Mouse (Mus musculus) neural tube, embryonic 10.5 days (tissue): ENCODE data around the gene Adssl1.

Experiments used
- DNase-seq: peaks from one replicate; pipeline ENCODE4 v3.0.0-alpha.2; 2017; ENCODE audit warnings: low spot score; ENCODE audit errors: extremely low spot score

Gene Adssl1

DNA sequence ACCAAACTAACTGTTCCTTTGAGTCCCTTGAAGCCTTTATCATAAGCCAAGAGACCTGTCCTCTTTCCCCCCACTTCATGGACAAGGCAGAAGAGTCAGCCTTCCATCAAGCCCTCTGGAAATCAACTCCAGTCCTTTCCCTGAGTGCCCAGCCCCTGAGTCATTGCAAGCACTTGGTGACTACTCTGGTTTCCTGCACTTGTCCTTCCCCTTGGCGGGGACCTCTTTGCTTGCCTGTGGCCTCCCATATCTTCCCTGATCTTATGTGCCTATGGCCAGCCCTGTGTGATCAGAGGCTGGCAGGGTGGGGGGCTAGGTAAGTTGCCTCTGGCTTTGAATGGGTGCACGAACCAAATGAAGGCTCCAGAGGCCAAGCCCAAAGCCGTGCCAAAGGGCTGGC lies 2.1 kb downstream of the Adssl1 start:
- no peak for DNase-seq

DNA sequence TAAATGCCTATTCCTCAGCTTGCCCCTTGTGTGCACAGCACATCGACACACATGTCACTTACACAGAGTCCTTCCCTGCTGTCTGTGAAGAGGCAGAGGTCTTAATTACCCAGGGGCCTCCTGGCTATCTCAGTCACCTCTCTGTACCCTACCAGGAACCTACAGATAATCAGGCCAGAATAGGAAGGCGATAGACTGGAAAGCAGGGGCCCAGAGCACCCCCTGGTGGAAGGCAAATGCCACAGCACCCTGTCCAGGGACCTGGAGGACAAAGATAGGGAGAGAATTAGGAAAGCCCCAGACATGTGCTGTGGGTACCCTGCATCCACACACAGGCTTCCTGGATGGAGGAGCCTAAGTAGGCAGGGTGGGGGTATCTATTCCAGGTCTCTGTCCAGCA lies 3.9 kb downstream of the Adssl1 start:
- peak; percentile 73 for DNase-seq

DNA sequence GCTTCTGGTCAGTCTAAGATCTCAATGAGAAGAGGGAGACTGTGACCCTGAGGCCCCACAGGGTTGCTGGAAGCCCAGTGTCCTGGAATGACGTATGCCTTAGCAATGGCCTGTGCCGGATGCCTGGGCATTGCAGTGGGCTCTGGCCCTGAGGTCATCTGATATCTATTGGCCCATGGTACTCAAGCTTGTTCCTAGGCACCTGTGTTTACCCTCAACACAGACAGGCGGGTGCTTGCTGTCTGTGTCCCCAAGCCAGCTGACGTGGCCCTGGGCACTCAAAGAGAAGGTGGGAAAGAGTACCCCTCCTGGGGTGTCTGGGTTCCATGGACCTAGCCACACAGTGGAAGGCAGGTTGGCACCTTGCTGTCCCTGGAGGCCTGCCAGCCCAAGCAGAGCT lies 5.9 kb downstream of the Adssl1 start:
- DNase-seq = no peak

DNA sequence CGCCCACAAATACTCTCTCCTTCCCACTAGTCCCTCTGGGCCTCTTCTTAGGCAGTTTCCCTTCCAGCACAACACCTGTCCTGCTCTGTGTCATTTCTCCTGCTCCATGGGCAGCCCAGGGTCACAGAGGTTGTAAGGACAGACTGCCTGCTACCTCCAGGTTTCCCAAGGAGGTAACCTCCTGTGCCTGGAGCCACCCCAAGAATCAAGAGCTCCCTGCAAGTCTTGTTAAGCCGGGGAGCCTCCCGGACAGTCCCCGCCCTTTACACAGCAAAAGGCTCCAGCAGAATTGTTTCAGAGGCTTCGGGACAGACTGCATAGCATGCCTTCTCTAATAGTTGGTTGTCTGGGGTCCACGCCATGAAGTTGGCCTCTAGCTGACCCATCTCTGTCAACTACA lies 6.6 kb downstream of the Adssl1 start:
- DNase-seq = no peak

DNA sequence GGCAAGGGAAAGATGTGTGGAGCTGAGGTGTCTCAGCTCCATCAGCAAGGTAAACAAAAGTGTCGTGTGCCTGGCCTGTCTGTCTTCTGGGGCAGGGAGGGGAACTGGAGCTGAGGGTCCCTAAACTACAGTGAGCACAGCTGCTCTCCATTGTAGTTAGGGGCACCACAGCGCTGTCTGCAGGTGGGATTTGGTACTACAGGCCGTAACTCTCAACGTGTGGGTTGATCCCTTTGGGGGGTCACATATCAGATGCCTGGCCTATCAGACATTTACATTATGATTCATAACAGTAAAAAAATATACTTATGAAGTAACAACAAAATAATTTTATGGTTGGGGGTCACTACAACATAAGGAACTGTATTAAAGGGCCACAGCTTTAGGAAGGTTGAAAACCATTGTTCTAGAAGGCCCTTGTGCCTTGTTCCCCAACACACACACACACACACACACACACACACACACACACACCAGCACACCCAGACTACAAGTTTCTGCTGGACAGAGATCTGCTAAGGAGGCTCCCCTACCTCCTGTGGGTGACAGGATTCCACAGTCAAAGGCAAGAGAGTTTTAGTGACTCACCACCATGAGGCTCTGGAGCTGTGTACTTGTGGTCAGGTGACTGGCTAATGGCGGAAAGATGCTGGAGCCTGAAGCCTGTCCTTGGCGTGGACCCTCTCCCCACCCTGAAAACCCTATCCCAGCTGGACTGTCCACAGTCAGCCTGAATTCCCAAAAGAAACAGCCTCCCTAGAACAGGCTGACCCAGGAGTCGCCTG lies 7.4 kb downstream of the Adssl1 start:
- no peak for DNase-seq

DNA sequence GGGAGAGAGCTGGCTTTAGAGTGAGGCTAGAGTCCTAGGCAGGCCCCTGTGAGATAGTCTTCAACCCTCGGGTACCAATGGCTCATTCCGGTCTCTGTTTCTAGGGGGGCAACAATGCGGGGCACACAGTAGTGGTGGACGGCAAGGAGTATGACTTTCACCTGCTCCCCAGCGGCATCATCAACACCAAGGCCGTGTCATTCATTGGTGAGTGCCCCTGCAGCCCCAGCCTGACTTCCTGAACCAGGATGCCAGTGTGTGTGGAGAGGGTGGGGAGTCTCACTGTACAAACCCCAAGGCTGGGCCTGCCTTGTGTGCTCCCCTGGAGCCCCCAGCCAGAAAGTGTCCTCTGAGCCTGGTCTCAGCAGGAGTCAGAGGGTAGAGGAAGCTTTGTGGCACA lies 8.4 kb downstream of the Adssl1 start:
- no peak for DNase-seq

DNA sequence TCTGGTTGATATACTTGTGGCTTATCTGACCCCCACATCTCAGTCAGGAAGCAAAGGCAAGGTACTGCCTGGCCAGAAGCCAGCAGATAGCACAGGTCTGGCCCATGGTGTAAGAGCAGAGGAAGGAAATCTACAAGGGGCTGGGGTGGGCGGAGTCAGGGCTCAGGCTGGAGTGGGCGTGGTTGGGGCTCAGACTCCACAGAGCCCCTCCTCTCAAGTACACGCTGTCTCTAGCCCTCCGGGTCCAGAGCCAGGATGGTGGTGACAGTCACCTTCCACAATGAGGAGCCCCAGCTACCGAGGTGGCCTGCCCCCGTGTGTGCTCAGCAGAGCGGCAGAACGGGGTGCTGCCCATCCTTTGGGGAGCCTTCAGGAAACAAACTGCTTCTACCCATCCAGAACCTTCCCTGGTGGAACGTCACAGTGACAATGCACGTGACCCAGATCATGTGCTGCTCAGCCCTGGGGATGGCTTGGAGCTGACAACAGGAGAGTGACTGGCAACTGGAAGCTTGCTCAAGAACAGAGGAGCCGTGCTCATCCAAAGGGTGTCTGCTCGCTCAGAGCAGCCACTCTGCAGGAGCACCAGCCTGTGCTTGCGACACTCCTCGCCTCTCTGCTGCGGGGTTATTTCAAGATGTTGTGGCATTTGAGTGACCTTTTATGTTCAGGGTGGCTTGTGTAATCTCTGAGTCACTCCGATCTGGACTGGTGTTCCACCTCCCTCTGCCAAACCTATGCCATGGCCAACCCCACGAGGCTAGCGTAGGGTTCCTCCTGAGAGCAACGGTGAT lies 9.3 kb downstream of the Adssl1 start:
- peak; percentile 56 for DNase-seq

DNA sequence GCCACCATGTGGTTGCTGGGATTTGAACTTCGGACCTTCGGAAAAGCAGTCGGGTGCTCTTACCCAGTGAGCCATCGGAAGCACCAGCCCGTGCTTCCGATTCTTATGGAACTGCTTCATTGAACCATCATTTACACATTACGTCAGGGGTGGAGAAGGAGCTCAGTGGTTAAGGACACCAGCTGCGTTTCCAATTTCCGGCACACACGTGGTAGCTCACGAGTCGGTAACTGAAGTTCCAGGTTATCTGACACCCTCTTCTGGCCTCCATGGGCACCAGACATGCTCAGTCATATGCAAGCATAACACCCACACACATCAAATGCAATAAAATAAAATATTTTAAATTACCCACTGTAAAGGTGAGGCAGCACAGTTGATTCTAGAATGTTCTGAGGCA lies 10.2 kb downstream of the Adssl1 start:
- DNase-seq = no peak

DNA sequence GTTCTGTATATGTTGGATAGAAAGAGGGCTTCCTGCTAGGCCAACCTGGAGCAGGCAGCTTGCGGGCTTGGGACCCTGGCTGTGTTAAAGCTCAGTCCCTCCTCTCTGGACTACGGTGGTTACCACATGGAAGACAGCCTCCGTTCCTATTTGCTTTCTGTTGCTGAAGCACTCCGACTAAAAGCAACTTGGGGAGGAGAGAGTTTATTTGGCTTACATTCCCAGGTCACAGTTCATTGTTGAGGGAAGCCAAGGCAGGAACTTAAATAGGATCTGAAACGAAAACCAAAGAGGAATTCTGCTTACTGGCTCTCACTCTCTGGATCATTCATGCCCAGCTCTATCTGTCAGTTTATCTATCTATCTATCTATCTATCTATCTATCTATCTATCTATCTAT lies 11.0 kb downstream of the Adssl1 start:
- no peak for DNase-seq

DNA sequence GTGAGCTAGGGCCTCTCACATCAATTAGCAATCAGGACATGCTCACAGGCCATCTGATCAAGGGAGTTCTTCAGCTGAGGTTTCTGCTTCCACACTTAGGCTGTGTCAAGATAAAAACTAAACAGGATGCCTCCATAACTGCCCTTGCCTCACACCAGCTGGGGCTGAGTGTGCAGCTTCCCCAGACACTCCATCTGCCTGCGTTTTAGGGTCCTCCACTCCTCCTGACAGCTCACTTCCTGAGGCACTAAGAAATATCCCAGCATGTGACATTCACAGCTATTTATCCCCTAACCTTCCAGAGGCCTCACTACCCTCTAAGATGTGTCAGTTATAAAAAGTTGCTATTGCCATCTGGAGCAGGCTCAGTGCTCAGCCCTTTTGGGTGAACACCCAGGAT lies 11.6 kb downstream of the Adssl1 start:
- no peak for DNase-seq

DNA sequence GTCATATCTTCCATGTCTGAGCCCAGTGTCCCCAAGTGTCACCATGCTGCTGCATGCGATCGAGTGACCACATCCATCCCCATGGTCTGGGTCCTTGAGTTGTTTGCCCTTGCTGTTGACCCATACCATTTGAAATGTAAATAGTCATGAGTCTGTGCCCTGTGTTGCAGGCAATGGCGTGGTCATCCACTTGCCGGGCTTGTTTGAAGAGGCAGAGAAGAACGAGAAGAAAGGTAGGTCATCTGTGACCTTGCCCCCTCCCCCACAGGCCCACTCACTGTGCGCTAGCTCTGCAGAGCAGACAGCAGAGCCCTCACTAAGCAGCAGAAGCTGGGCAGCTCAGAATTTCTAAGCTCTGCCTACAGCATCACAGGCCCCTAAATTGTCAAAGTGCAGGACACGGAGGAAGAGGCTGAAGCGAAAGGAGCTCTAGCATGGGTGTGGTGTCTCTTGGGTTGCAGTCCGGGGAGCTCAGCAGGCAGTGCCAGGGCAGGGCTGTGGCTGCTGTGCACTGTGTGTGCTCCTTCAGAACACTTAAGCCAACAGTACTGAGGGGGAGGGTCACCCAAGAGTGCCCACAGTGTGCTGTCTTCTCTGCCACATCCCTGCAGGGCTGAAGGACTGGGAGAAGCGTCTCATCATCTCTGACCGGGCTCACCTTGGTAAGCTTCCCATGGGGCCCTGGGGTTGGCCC lies 12.4 kb downstream of the Adssl1 start:
- no peak for DNase-seq

DNA sequence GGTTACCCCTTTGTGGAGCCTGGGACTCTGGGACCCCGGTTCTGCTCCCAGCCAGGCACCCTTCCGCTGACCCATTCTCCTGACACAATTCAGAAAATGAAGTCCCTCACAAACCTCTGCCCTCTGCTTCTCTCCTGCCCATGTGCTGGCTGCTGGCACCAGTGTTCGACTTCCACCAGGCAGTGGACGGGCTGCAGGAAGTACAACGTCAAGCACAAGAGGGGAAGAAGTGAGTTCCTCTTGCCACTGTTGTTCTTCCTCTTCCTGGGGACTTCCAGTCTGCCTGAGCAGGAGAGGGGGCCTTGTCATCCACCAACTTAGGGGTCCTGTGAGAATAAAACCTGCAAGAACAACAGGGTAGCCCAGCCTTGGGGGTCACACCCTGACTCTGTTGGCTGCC lies 13.1 kb downstream of the Adssl1 start:
- no peak for DNase-seq

DNA sequence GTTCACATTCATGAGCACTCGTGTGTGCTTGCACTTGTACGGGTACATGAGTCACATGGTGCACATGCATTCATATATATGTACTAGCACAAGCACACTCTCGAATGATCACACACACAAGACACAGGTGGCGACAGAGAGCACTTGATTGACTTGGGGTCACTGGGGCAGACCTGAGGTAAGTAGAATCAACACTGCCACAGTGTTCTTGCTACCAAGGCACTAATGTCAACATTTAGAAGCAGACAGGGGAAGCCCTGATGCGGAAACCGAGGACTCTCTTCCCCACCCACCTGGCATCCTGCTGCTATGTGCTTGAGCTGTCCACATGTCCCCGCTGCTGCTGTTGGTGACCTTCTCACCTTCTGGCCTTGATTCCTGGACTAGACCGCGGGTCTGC lies 13.8 kb downstream of the Adssl1 start:
- no peak for DNase-seq

DNA sequence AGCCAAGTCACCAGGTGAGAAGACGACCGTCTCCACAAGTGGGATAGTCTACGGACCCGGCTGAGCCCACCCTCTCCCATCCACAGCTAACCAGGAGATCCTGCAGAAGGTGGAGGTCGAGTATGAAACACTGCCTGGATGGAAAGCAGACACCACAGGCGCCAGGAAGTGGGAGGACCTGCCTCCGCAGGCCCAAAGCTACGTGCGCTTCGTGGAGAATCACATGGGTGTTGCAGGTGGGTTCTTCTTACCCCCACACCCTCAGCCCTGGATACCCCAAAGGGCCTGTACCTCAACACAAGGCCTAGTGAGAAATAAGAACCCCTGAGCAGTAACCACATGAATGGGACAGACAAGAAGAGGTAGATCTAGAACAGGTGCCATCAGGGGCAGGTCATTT lies 19.7 kb downstream of the Adssl1 start:
- DNase-seq = no peak

DNA sequence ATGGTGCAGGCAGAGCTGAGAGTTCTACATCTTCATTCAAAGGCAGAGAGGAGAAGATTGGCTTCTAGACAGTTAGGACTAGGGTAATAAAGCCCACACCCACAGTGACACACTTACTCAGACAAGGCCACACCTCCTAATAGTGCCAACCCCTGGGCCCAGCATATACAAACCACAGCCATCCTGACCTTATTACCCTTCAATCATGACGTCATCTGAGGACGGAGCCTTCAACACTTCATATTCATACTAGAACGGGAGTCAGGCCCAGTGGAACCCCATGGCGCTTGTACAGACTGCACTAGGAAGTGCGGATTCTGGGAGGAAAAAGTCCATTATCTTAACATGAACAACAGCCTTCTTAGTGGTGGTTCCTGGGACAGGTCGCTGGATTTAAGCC lies 23.3 kb downstream of the Adssl1 start:
- DNase-seq = no peak

DNA sequence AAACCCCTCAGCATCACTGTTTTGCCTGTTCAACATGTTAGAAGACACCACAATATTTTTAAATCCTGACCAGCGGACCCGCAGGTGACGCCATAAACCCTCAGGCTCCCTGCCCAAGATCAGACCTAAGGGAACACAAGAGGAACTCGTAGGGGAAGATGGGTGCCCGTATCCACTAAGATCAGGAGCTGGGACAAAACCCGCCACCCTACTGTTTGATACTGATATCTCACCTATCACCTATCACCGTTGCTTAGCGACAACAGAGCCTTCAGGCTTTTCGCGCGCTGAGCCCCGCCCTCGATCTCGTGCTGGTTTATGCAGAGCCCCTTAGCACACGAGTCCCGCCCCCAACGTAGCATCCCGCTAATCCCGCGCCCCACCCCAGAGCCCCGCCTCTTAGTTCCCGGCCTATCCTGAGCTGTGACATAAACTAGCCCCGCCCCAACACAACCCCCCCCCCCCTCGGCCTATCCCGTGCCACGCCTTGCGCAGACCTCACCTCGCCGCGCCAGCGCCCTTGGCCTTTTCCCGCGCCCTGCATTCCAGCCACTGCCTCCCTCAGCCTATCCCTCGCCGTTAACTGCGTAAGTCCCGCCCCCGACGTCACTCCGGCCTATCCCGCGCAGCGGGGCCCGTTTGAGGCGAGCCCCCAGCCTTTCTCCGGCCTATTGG lies 24.5 kb downstream of the Adssl1 start, which contains the start of gene Siva1:
Gene Siva1 (plus strand): TSS at position 500 of the 675 bp plus-strand sequence.
- peak; percentile 96 for DNase-seq

DNA sequence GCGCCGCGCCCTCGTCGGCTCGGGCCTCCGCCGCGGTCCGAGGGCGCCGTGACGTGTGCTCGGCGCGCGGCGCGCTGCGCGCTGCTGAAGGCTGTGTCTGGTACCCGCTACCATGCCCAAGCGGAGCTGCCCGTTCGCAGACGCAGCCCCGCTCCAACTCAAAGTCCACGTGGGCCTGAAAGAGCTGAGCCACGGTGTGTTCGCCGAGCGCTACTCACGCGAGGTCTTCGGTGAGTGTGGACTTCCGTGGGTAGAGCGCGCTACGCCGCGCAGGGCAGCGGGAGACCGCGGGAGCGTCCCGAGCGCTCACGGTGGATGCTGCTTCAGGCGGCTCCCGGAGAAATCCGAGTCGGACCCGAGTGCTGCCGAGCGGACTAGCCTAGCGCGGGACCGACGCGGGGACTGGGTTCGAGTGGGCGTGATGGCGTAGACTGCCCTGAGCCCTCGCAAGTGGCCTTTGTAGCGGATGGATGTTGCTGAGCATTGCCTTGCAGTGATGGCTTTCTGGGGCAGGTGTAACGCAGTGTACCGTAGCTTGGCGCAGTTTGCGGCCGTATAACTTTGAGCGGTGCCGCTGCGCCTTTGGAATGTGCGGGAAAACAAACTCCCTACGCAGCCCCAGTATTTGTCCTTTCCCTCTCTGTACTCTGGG lies 25.1 kb downstream of the Adssl1 start:
- DNase-seq = no peak

DNA sequence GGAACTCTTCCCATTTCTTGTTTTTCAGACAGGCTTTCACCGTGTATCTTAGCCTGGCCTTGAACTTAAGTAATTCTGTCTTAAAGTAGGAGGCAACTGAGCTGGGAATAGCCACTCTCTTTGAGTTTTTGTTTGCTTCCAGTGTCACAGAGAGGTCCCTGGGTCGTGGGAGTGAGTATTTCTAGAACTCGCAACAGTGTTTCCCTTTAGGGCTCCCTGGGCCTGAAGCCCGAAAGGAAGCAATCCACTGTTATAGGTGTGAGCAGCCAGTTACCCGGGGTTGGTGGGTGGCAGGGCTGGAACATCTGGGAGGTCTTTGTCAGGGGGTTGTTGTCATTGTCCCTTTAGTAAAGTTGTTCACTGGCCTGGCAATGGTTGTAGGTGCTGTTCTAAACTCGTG lies 26.3 kb downstream of the Adssl1 start:
- no peak for DNase-seq

DNA sequence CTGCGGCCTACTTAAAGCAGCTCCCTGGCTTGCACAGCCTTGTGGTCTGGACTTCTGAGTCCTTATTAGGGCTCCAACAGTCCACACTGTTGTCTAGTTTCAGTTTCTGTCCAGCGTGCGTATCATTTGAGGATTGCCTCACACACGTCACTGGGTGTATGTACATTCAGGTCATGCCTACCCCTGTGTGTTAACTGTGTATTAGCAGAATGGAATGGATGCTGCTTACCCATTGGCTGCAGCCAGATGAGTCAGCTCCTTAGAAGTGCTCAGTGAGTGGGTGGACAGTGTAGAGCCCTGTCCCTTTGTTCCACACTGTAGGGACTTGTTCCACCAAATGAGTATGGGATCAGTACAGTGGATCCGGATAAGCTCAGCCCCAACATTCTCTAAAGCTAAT lies 28.2 kb downstream of the Adssl1 start:
- DNase-seq = no peak

DNA sequence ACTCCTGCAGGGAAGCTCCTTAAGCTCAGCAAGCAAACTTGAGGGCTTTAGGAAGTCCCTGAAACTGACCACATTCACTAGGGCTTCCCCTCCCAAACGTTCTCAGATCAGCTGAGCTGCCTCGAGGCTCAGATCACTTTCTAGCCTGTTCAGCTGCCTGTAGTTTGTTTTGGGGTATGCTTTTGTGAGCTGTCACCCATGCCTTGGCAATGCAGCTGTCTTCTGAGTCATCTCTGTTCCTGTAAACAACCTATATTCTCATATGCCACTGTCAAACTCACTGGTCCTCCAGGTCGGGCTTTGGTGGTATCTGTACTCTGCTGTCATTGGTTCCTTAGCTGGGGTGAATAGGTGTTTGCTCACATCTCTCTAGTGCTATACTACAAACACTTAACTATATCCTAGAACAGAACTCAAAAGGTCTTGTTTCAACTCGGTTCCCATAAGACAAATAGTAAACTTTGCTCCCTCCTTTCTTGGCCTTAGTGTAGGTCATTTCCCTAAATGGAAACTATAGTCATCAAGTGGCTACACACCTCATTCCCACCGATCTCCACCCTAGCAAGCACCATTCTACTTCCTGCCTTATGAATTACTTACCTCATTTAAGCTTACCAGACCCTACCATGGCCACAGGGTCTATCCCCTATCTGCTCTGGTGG lies 32.1 kb downstream of the Adssl1 start:
- DNase-seq = no peak
